Mouse (Mus musculus) heart, postnatal 10 days (tissue): ENCODE data around the gene Dtx3l. TPM values are rescaled to one million over a fixed set of nuclear protein-coding genes. Genes with fewer than 3 reads are reported as not detected.
"Not testable (repeated sequence)": the region's sequence is repeated elsewhere in the genome, so short reads cannot be mapped to it uniquely, and the experiment has no call there.

Source experiments
- DNase-seq, 2 experiments: peaks; one replicate each; pipeline ENCODE4 v3.0.0; 2021
- intact Hi-C: fragments of 180-260 bp; cut with DNase I; formaldehyde crosslinking; loops from one replicate; pipeline ENCODE4 v1.15.1; 2025
- total RNA-seq, 2 experiments: library from RNA; stranded (reverse); gene quantifications; 2 replicates each; pipeline ENCODE4 v1.2.3; 2021

Dtx3l gene
- total RNA-seq, 2 experiments from 2014 or later = 9.3 to 12.7 TPM

- intact Hi-C loops = no loop called here
- DNase-seq = no peak
These were observed 6.5 kb downstream of the Dtx3l start for GRCm38 (mm10) chr16:35932179-35933055.

- intact Hi-C loops = no loop called here
- DNase-seq = no peak
These were observed 14.6 kb downstream of the Dtx3l start for GRCm38 (mm10) chr16:35924341-35924740.

DNA sequence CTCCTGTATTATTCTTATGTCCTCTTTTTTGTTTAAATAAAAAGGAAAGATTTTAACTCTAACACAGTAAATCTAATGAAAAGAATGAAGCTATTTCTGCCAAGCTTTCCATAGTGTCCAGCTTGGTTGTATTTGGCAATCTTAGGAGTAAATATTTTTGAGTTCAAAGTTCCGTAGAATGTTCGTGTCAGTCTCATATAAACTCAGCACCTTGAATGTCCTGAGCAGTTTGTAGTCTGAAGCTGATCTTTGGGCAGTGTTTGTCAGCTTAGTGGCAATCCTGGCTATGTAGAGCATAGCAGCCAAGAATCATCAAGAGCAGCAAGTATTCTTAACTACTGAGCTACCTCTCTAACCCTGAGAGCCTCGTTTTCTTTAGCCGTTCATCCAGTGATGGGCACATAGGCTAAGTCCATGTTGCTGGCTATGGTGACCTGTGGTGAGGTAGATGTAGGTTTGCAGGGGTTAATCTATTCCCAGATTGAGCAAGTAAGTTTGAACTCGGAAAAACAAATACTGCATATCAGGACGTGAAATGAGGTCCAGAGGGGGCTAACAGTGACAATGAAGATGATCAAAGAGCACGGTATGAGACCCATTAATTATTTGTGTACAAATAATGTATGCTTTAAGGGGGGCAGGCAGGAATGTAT lies 15.3 kb downstream of the Dtx3l start:
- intact Hi-C loops = no loop called here
- DNase-seq = no peak

DNA sequence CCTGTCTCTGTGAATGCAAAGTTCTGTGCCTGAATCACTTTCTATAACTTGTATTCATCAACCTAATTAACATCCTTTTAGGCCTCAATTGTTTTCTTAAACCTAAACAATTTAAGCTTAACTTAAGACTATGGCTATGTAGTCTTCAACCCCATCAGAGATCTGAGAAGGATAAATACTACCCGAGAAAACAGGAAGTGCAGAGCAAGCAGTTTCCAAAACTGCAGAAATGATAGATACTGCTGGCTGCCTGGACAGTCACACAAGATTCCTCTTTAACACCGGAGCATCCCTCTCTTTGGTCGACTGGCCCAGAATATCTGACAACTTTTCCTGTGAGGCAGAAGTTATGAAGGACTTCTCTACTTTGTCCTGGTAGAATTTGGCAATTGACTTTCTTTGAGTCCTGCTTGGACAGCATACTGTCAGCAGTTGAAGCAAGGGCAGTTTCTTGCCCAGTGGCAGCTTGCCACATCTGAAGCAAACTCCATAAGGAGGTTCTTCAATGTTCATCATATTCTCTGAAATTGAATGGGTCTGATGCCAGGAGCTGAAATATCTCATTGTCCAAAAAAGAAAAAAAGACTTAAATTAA lies 16.6 kb downstream of the Dtx3l start:
- intact Hi-C loops = no loop called here
- DNase-seq = no peak

DNA sequence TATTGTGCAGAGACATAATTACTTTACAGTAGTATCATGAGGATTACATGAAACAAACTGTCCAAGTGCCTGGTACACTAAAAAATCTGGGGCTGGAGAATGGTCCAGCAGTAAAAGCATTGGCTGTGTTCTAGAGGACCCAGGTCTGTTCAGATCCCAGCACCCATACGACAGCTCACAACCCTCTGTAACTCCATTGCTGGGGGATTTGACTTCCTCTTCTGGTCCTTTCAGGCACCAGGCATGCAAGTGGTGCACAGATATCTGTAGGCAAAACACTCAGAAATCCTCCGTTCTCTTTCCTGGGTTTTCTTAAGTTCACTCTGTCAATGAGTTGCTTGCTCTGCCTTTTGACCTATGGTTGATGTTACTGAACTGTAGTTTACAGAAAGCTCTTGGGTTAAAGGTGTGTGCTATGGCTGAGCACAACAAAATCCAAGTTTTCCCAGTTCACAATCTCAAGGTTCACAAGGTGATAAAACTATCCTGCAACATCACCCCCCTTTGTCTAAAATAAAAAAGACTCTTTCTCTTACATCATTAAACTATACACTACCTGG lies 17.2 kb downstream of the Dtx3l start:
- intact Hi-C loops = no loop called here
- DNase-seq = no peak

DNA sequence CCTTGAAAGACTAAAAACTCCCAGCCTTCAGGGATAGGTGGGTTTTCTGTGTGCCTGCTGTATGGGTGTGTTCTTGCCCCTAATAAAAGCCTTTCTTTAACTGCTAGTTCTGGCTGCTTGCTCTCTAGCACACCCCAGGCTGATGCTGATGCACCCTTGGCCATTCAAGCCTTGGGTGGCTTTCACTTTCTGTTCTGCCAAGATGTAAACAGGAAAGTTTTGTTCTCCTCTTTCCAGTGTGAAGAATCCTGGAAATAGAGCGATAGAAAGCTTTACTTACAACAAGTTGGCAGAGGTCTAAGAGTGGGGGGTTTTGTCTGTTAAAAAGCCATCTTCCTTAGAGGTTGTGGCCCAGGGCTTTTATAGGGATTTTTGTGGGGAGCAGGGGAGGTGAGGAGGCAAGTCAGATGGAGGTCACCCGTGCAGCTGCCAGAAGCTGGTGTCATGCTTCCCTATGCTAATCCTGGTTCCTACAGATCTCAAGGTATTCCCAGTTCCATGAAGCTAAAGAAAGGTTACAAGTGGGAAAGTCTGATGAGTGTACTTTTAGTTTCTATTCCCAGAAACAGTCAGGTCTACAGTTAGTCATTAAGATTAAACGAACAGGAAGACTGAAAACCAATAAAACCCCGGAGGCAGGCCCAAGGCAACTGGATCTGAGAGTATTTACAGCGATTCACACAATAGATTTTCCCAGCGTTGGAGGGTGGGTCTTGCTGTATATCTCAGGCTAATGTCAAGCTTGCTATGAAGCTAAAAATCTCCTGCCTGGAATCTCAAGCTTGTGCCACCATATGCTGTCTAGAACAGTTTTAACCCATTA lies 20.0 kb downstream of the Dtx3l start:
- DNase-seq = no peak
- intact Hi-C loops = no loop called here

GRCm38 (mm10) chr16:35914301-35914700 lies 24.6 kb downstream of the Dtx3l start:
- intact Hi-C loops = no loop called here
- DNase-seq = no peak

GRCm38 (mm10) chr16:35913526-35913925 lies 25.4 kb downstream of the Dtx3l start:
- peak in 1 of 2 experiments; percentile 24 for DNase-seq
- intact Hi-C loops = no loop called here

GRCm38 (mm10) chr16:35911449-35911848 lies 27.5 kb downstream of the Dtx3l start:
- DNase-seq = no peak
- intact Hi-C loops = no loop called here

DNA sequence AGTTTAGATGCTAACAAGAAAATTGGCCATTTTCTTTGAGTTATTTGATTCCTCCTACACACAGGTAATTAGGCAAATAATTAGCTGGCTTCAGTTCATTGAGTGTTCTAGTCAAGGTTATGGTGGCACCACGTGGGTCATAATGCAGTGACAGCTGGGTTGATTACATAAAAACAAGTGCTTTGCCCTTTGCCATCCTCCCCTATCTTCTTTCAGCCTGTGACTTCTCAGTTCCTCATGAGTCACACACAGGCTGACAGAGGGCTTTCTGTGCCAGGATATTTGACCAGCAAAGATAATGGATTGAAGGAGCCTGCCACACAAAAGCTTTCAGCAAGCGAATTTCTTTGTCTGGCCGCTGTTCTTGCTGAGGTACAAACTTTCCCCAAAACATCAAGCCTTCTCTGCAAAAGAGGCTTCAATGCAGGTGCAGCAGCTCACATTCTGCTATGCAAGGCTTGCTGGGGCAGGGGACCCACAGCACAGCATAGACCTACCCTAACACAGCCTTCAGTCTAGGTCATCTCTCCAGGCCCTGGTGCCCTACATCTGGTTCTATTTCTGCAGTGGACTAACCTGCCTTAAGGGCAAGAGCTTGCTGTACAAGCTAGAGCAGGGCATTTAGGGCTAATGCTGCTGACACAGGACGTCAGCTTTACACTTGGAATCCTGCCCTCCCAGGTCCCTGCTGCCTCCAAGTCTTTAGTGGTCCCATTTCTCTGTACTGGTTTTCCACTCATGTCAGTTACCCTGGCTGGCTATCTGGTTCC lies 31.3 kb downstream of the Dtx3l start:
- DNase-seq = peak; percentile 54 to 59

GRCm38 (mm10) chr16:35906887-35907286 lies 32.1 kb downstream of the Dtx3l start:
- DNase-seq = peak; percentile 8 to 12
- intact Hi-C loops = no loop called here

More for the DNA sequence above, 31.3 kb downstream of the Dtx3l start:
- intact Hi-C loops = no loop called here

GRCm38 (mm10) chr16:35905819-35906485 lies 33.0 kb downstream of the Dtx3l start:
- intact Hi-C loops = no loop called here
- no peak for DNase-seq

DNA sequence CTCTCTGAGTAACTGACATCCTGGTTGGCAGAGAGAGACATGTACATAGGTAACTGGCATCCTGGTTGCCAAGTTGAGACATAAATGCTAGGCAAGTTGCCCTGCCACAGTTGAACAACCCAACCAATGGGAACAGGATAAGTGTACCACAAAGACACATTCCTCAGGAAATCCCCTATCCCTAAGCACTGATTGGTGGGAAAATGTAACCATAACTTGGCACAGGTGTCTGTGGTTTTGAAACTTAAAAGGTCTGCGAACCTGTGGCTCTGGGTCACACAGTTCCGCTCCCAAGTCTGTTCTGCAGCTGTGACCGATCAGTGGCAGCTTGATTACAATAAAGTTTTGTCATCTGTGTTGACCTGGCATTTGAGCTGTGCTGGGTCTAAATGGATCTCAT lies 33.6 kb downstream of the Dtx3l start:
- no peak for DNase-seq
- intact Hi-C loops = no loop called here

DNA sequence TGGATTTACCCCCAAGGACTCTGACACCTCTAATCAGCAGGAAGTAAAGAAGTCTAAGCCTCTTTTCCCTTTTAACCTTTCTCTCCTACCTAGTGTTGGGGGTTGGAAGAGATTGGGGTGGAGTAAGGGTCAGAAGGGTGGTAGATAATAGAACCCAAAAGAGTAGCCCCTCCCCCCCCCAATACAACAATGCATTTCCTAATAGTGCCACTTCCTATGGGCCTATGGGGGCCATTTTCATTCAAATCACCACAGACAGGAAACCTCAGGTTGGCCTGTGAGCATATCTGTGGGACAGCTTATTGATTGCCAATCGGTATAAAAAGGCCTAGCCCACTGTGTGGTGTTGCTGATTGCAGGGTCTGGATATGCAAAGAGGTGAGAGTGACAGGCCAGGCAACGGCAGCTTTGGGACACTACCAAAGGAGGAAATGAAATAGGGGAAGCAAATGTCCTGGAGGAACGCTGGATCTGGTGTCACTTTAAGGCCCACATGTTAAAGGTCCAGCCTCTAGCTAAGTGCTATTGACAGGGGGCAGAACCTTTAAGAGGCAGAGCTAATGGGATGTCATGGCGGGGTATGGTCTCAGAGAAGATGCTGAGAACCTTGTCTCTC lies 34.7 kb downstream of the Dtx3l start:
- intact Hi-C loops = no loop called here
- DNase-seq = no peak

- intact Hi-C loops = no loop called here
- no peak for DNase-seq
These were observed 35.8 kb downstream of the Dtx3l start for GRCm38 (mm10) chr16:35903014-35903640.

- DNase-seq = no peak
- intact Hi-C loops = no loop called here
These were observed 38.4 kb downstream of the Dtx3l start for GRCm38 (mm10) chr16:35900541-35900940.

GRCm38 (mm10) chr16:35894997-35895396 lies 44.0 kb downstream of the Dtx3l start:
- intact Hi-C loops = no loop called here

GRCm38 (mm10) chr16:35891603-35892002 lies 47.3 kb downstream of the Dtx3l start:
- intact Hi-C loops, DNase-seq: not testable (repeated sequence)

More at GRCm38 (mm10) chr16:35894997-35895396, 44.0 kb downstream of the Dtx3l start:
- no peak for DNase-seq
